Mouse (Mus musculus) adrenal gland, postnatal 10 days (tissue): ENCODE measurements around the gene Stk11. TPM values are rescaled to one million over a fixed set of nuclear protein-coding genes. Genes with fewer than 3 reads are reported as not detected.

Source experiments
- DNase-seq: peaks from one replicate; pipeline ENCODE4 v3.0.0; 2021; ENCODE audit warnings: mixed read lengths
- total RNA-seq, 2 experiments: library from RNA; stranded (reverse); gene quantifications; 2 replicates each; pipeline ENCODE4 v1.2.3; 2021

Gene Stk11
- total RNA-seq, 2 experiments from 2014 or later, result 133 to 151 TPM

DNA sequence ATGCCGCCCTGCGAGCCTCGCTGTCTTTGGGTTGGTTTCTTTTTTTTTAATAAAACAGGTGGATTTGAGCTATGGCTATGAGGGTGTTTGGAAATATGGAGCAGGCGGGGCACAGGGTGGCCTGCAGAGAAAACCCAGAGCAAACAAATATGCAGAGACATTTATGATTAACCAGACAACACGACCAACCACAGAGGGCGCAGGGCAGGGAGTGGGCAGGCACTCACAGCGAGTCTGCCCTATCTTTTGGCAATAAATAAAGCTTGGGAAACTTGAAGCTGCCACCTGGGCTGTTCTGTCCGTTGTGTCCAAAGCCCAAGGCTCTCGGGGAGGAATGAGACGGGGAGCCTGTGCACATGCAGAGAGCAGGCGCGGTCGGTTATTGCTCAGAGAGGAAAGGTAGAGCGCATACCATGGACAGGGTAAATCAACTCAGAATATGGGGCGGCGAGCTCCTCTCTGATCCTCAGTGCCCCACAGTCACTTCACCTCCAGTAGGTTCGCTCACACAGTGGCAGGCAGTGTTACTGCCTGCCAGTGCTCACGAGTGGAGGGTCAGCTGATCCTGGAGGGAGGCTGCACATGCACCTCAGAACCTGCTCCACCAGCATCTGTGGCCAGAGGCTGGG lies 14.9 kb downstream of the Stk11 start:
- no peak for DNase-seq

DNA sequence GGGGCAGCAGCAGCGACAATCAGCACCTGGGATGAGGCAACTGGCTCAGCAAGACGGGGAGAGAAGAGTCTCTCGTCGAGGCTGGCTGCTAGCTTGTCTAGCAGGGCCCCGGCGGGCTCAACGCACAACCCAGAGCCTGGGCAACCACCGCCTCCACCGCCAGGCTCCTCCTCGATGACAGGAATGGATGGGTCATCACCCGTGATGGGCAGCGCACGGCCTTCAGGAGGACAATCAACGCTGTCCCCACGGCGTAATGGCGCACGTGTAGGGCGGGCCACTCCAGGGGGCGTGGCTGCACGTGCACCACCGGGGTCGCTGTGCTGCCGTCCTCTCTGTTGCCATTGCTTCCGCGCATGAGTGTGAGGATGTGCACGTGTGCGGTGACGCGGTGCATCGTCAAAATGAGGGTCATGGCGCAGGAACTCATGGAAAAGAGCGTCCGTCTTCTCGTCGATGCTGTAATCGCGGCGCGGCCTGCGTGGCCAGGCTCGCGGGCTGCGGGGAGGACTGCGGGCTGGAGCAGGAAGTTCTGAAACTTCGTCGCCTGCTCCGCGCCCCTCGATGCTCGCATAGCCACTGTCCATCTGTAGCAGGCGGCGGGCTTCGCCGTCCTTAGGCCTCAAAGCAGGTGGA lies 15.8 kb downstream of the Stk11 start:
- DNase-seq, result peak; percentile 78

DNA sequence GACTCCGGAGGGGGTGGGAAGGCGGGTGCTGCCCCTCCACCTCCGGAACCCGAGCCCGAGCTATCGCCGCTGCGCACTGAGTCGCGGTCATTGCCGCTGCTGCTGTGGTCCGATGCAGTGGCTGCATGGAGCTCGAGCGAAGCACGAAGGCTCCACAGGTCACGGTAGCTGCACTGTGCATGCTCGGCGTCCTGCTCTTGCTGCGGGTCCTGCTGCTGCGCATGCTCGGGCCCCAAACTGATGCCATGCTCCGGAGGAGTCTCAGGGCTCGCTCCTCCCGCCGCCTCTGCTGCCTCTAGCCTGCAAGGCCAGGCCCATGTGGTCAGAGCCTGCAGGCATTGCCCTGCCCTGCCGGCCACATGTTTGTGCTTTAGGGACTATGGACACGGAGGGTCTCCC lies 16.3 kb downstream of the Stk11 start:
- DNase-seq, result no peak

DNA sequence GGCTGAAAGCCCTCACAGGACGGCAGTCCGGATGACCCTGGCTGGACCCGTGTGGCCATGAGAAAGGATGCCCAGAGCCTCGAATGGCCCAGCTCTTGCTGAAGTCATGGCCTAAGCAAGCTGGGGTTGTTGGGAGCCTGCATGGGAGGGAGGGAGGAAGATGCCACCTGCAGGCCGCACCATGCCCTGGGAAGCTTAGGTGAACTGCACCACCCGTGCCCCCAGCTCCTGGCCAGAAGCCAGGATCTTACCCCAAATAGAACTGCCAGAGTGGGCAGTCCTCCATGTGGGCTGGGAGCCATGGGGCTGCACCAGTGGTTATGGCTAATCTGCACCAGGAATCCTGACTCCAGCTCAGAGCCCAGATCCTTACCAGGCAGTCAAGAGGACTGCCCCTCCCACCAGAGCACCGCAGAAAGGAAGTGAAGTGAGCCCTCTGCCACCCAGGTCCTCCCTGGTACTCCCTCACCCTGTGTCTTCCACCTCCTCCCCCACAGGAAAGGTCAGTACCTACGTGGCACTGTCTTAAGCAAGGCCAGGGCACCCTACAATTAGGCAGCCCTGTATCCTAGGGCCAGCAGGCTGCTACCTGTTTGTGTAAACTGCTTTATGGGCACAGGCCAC lies 17.7 kb downstream of the Stk11 start:
- no peak for DNase-seq

DNA sequence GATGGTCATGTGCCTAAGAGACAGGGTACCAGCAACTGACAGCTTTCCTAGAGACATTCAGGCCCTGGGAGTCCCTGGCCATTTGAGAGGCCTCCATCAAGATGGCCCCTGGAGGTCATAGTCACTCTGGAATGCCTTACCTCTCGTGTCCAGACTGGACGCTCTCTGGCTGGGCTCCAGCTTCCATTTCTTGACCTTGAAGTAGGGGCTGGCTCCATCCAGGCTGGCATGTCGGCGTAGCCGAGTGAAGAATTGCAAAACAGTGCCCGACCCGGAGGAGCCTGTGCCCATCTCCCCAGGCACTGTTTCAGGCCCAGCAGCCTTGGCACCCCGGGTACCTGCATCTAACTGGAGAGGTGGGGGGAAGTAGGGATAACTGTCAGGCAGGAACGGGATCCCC lies 18.8 kb downstream of the Stk11 start:
- DNase-seq, result peak; percentile 62

DNA sequence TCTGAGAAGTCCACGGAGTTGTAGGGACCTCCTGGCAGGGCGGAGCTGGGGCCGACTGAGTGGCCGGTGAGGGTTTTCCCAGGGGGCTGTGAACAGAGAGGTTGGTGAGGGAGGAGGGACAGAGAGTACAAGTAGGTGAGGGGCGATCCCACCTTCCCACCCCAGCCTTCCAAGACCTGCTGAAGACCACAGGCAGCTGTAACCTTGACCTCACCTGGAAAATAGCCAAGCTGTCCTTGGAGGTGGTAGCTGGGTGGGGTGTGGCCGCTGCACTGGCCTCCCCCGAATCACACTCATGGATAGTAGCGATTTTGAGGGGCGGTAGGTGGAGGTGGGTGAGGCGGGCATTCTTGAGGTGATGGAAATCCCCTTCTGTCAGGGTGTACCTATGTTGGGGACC lies 19.6 kb downstream of the Stk11 start:
- DNase-seq, result no peak

DNA sequence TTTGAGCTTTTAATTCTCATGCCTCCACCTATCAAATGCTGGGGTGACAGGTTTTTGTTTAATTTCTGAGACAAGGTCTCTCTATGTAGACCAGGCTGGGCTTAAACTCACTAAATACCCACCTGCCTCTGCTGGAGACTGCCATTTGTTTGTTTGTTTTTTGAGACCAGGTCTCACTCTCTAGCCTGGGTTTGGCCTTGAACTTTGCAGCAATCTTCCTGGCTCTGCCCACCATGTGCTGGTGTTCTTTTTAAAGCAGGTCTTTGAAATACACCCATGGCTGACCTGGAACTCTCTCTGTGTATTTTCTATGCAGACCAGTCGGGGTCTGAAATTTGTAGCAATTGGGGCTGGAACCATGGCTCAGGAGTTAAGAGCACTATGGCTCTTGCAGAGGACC lies 20.0 kb downstream of the Stk11 start:
- no peak for DNase-seq

DNA sequence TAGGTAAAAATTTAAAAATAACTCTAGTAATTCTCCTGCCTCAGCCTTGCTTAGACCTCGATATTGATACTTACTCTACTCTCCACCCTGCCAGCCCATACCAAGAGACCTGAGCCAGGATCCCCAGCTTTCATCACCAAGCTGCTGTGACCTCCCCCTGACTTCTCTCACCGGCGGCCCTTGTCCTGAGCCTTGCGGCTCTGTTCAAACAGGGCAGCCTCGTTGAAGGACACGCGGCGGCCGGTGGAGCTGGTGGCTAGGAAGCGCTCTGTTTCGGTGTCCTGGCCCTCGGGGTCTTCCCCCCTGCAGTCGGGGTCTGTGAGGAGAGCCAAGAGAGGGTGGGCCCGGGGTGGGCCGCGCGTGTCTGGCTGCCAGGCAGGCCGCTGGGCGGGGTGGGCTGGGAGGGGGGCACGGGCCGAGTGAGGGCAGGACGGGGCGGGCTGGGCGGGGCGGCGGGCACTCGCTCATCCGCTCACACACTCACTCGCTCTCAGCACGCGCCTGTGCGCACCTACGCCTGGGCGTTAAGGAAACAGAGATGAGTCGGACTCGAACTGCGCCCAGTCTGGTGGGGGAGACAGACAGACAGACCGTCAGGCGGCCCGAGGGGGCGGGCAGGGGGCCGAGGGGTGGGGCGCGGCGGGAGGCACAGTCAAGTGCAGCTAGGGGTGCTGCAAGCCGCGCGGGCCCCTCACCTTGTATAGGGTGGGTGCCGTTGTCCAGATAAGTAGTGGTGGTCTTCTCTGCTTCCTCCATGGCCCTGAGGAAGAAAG lies 20.8 kb downstream of the Stk11 start:
- no peak for DNase-seq

DNA sequence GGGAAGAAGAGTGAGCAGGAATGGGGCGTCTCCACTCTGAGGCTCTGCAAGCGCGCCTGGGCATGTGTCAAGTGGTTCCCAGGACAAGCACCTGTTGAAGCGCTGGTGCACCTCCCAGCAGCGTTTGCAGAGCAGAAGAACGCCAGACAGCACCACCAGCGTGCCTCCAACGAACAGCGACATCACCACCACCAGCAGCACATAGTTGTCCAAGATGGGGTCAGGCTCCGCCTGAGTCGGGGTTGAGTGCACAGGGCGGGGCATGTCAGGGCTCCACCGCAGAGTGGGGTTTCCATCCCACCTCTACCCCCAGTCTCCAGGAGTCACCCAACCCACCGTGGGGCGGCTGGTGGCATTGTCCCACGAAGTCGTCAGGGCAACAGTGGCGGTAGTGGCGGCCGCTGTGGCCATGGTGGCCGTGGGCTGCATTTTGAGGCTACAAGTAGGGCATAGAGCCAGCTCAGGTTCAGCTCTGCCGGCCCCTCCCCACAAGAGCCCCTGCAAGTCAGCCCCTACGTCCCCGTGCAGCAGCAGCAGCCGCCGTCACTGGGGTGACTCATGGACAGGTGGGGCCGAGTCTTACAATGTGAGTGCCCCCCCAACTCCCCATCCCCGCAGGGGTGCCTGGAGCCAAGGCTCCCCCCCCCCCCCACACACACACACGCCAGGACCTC lies 21.5 kb downstream of the Stk11 start:
- DNase-seq, result peak; percentile 58

DNA sequence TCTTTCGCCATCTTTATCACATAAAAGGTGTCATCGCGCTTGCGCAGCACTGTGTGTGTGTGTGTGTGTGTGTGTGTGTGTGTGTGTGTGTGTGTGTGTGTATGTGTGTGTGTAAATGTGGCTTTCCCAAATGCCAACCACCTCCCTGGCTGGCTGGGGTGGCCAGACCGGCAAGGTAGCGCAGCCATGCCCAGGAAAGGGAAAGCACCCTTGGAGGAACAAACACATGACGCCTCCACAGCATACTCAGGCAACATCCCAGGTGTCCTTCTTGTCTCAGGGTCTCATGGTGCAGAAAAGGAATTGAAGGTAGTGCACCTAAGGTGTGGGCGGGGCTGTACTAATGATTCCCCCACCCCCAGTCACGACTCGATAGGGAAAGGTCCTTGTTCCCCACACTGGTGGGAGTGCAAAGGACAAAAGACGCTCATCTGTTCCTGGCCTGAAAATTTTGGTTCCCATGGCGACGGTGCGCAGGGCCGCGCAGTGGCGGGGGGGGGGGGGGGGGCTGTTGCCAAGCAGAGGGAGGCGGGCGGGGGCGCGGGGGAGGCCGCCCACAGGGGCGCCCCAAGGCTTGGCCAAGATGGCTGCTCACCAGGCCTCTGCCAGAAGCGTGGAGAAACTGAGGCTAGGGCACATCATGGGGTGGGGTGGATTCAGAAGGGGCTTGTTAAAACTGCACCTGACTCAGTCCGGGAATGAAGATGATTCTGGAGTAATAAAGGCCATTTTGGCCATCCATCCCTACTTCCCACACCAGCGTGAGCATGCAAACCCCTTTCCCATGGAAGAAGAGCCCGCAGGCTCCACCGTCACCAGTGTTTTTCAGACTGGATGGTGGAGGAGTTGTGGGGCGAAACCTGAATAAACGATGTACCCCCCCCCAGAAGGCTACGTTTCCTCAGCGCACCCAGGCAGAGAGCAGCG lies 22.3 kb downstream of the Stk11 start:
- peak; percentile 38 for DNase-seq

DNA sequence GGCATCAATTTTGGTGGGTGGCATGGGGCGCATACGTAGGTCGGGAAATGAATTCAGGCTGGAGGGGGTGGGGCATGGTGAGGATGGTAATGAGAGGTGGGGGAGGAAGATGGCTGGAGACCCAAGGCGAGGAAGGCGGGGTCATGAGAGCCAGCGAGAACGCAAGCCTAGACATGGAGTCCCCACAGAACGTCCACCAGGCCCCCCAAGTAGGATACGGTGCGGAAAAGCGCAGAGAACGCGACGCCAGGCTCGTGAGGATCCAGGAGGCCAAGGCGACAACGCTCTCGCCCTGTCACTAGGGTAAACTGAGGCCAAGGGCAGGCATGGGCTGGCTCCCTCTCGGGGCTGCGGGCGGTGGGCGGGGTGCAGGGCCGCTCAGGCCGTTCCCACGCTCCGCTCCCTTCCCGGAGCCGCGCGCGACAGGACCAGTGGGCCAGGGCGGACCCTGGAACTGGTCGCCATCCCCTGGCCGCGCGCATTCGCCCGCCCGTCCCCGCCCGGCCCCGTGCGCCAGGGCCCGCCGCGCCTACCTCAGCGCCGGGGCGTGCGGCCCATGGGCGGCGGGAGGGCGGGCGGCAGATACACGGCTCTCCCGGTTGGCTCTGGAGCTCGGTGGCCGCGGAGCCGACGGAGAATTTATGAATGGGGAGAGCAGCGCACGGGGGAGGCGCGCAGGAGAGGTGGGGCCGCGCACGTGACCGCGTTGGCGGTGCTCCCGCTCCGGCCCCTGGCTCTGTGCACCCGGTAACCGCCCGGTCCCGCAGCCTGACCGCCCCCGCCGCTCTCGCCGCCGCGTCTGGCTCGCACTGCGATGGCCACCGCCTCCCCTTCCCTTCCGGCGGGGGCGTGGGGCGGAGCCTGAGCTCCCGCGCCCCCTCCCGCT lies 23.2 kb downstream of the Stk11 start, which contains the start of gene Atp5d:
Gene Atp5d (plus strand): TSS at position 80 of the 886 bp plus-strand sequence.
- peak; percentile 84 for DNase-seq

DNA sequence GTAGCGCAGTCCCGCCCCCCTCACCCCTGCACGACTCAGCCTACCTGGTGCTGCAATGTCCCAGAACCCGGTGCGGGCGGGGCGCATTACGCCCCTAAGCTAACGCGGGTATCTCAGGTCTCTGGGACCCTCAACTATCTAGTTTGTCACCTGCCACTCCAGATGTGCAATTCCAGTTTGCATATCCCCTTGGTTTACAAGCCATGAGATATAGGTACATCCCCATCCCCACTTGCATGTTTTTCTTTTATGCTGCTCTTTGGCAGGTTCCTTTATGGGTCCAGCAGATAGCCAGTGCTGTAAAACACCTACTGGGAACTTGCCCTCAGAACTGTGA lies 23.8 kb downstream of the Stk11 start:
- no peak for DNase-seq

DNA sequence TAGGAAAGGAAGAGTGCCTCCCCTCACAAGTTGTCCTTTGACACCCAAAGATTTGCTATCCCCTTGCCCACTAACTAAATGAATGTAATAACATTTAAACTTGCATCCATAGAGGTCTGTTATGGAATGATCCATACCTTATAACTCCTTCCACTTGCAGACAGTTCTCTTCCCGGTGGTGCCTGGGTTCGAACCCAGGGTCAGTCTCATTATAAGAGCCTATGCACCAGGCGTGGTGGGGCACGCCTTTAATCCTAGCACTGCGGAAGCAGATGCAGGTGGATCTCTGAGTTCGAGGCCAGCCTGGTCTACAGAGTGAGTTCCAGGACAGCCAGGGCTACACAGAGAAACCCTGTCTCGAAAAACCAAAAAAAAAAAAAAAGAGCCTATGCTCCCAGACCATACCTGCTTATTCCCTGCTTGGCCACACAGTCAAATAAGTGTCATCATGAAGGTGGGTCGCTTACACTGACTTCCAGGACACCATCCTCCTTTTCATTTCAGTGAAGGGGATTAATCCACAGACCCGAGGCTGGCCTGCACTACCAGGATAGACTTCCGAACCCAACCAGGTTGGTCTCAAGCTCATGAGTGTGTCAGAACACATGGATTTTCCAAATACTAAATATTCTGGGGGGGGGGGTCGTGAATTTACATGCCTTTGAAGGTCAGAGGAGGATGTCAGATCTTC lies 24.5 kb downstream of the Stk11 start:
- DNase-seq, result no peak

DNA sequence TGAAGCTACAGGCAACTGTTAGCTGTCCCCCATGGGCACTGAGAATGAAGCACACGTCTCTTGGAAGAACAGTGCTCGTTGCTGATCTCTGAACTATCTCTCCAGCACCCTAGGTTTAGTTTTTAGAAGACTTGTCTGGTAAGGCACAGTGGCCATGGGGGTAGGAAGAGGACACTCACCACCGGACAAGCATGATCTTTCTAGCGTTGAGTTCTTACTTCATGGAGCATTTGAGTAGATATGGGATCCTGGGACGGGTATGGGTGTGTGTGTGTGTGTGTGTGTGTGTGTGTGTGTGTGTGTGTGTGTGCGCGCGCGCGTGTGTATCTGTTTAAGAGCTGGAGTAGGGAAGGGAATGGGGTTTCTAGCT lies 25.0 kb downstream of the Stk11 start, which contains the start of gene Cbarp:
Gene Cbarp (minus strand): TSS at position 170 of the 370 bp plus-strand sequence.
- DNase-seq, result no peak

DNA sequence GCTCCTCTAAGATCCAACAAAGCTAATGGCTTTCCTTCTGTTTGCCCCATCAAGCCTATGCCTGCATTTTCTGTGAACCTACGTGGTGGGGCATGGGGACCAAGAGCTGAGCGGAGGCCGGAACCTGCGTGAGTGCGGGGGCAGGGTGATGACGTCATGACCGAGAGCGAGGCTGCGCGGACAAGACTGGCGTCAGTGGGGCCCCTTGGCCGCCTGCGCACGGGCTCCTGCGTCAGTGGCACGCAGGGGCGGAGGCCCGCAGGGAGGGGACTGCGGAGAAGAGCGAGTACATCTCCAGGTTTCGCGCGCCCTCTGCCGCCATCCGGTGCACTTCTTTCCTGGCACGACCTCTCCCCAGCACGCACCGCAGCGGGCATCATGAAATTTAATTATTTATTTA lies 25.6 kb downstream of the Stk11 start:
- peak; percentile 97 for DNase-seq

DNA sequence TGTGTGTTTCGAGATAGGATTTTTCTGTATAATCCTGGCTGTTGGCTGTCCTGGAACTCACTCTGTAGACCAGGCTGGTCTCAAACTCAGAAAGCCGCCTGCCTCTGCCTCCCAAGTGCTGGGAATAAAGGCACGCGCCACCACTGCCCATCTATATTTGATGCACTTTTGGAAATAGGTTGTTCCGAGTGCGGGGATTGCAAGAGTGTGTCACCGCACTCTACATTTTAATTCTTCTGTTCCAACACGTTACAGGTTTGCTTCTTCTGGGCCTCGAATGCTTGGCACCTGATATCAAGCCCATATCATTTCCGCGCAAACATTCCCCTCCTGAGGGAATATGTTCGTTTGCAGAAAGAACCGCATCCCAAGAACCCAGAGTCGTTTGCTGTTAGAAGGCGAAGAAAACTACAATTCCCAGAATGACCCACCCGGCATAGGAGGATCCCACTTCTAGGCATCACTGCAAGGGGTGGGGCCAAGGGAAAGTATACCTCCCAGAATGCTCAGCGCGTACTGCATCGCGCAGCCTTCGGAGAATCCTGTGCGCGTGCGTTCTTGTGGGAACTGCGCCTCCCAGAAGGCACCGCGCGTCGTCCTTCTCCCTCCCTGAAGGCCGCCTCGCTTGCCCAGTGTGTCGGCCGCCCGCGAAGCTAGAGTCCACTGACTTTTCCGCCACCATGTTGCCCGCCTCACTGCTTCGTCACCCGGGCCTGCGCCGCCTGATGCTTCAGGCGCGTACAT lies 26.4 kb downstream of the Stk11 start:
- DNase-seq, result peak; percentile 95

DNA sequence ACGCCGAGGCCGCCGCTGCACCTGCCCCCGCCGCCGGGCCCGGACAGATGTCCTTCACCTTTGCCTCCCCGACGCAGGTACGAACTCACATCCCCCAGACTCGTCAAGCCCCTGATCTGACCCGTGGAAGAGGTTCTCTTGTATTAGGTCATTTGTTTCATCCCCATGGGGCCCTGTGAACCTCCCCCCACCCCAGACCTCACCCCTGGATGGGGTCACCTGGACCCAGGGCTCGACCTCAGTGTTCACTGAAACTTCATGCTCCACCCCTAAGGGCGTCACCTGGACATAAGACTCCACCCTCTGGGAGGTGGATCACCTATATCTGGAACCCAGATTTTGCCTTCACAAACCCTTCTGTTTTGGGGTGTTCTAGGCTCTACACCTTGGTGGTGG lies 26.9 kb downstream of the Stk11 start:
- peak; percentile 68 for DNase-seq

DNA sequence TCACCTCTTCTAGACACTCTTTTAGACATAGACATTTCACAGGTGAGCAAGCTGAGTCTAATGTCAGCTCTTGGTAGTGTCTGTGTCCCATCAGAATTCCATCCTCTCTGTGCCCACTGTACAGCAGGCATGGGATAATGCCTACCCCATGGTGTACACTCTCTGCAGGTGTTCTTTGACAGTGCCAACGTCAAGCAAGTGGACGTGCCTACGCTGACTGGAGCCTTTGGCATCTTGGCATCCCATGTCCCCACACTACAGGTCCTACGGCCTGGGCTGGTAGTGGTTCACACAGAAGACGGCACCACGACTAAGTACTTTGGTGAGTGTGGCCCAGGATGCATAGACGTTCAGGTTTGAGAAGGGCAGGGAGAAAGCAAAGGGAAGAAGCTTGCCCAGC lies 28.1 kb downstream of the Stk11 start:
- no peak for DNase-seq

DNA sequence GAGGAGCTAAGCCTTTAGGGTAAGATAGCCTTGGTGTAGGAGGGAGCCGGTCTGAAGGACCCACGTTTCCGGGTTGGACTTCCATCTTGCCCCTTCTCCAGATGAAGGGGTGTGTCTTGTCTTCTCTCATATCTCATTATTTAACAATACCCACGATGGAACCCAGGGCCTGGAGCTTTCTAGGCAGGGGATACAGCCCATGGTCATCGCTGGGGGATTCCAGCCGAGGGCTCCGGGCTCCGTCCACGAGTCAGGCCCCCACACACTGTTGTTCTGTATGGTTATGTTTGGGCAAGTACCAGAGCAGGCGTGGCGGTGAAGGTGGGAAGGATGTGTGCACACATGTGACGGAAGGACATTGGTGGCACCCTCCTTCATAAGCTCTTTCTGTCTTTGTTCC lies 28.6 kb downstream of the Stk11 start:
- DNase-seq, result no peak
